Mouse (Mus musculus): ENCODE measurements around the gene Ccdc9. TPM values are rescaled to one million over a fixed set of nuclear protein-coding genes. Genes with fewer than 3 reads are reported as not detected.

The Ccdc9 gene
- total and polyA plus RNA-seq, 3 experiments = 32.0 to 81.0 (median 47.6) TPM

- TF ChIP-seq JUN (IDR thresholded peaks at IDR 0.05; ENCODE audit: insufficient read depth, low read depth, low read length) (no peak), NRF1 (IDR thresholded peaks at IDR 0.05; ENCODE audit: low read depth, low read length) (no peak), CHD1 (IDR thresholded peaks at IDR 0.05; ENCODE audit: low read depth, low read length) (peak; percentile 30), ELF1 (IDR thresholded peaks at IDR 0.05; ENCODE audit: low read depth, low read length) (no peak)
These were observed 24.2 kb upstream of the Ccdc9 start (continued) for GRCm38 (mm10) chr7:16310521-16311452.

- H3K36me3 ChIP-seq (replicated peaks in 1 of 2; ENCODE audit: control insufficient read depth in 1 of 2, insufficient read depth in 1 of 2, low read length in 1 of 2) = peaks cover 9 to 13% of the 10 kb centered on the region in 2 experiments
- H3K27ac ChIP-seq (ENCODE audit: insufficient read depth, low read depth) = peak overlapping the region; percentile 99
- H3K79me2 ChIP-seq (replicated peaks; ENCODE audit: control insufficient read depth, extremely low read depth, insufficient read depth, poor library complexity, severe bottlenecking) = peaks cover 34% of the 10 kb centered on the region
- H3K9ac ChIP-seq (ENCODE audit: insufficient read depth, low read depth) = peak overlapping the region; percentile 100
- no peaks in the 10 kb centered on the region for H3K9me3 ChIP-seq (replicated peaks; ENCODE audit: low read length)
- dilution Hi-C loops (cut with MboI; ENCODE audit: extremely low pct_ligation_motif_present, extremely low pct_unique_long_range_greater_than_20kb, low sequenced_read_pairs) (no loop called here), in situ Hi-C loops (cut with MboI; ENCODE audit: low pct_ligation_motif_present, low pct_unique_long_range_greater_than_20kb, low sequenced_read_pairs) (no loop called here)
- H3K27me3 ChIP-seq (replicated peaks) = no peaks in the 10 kb centered on the region
- peak overlapping the region; percentile 98 to 100 (median 99) for H3K4me3 ChIP-seq (replicated peaks in 1 of 3; ENCODE audit: low read depth in 2 of 3, low read length in 2 of 3, poor library complexity in 1 of 3)
- peaks cover 7 to 45% of the 10 kb centered on the region in 2 experiments; a peak in 3 of 4 replicates for H3K4me1 ChIP-seq (ENCODE audit: control insufficient read depth in 1 of 2, insufficient read depth in 2 of 2)
- DNase-seq (ENCODE audit: extremely low read depth) = peak; percentile 92
- no peak overlapping the region for H3K4me2 ChIP-seq (ENCODE audit: insufficient read depth, low read depth, poor library complexity, severe bottlenecking)
- TF ChIP-seq JUN (IDR thresholded peaks at IDR 0.05; ENCODE audit: insufficient read depth, low read depth, low read length) (no peak), SIN3A (IDR thresholded peaks at IDR 0.05; ENCODE audit: low read length) (peak; percentile 98), UBTF (IDR thresholded peaks at IDR 0.05; ENCODE audit: low read depth, low read length) (0 out of 2 replicates have a peak, but pooled peaks have one; percentile 23), POLR2A (IDR thresholded peaks at IDR 0.05; ENCODE audit: low read depth, low read length) (peak; percentile 20; the same call in 1 of the 2 replicates), TBP (conservative IDR thresholded peaks at IDR 0.05; ENCODE audit: low read depth, low read length) (no peak), CHD1 (IDR thresholded peaks at IDR 0.05; ENCODE audit: low read depth, low read length) (no peak), GABPA (IDR thresholded peaks at IDR 0.05; ENCODE audit: insufficient replicate concordance, low read depth, low read length) (no peak), E2F4 (IDR thresholded peaks at IDR 0.05; ENCODE audit: insufficient replicate concordance, low read depth, low read length) (no peak), MEF2A (IDR thresholded peaks at IDR 0.05; ENCODE audit: borderline replicate concordance, low read depth, low read length) (peak; percentile 68), PAX5 (IDR thresholded peaks at IDR 0.05; ENCODE audit: low read length) (no peak), JUND (conservative IDR thresholded peaks at IDR 0.05; ENCODE audit: low read depth, low read length) (no peak), NRF1 (IDR thresholded peaks at IDR 0.05; ENCODE audit: low read depth, low read length) (no peak), KAT2A (IDR thresholded peaks at IDR 0.05; ENCODE audit: insufficient replicate concordance, low read length) (no peak), MAZ (IDR thresholded peaks at IDR 0.05; ENCODE audit: low read depth, low read length) (peak; percentile 72), RAD21 (IDR thresholded peaks at IDR 0.05; ENCODE audit: low read depth, low read length) (peak; percentile 13), MAFK (IDR thresholded peaks at IDR 0.05; ENCODE audit: insufficient replicate concordance, low read length) (no peak), USF1 (IDR thresholded peaks at IDR 0.05; ENCODE audit: low read depth, low read length) (no peak), SMC3 (IDR thresholded peaks at IDR 0.05; ENCODE audit: low read depth, low read length) (peak; percentile 74), BHLHE40 (IDR thresholded peaks at IDR 0.05; ENCODE audit: low read depth, low read length) (peak; percentile 76; the same call in 1 of the 2 replicates), MAX (IDR thresholded peaks at IDR 0.05; ENCODE audit: low read length) (peak; percentile 72; the same call in 1 of the 2 replicates), POLR2AphosphoS2 (IDR thresholded peaks at IDR 0.05; ENCODE audit: low read depth, low read length) (no peak), IRF4 (IDR thresholded peaks at IDR 0.05; ENCODE audit: low read depth, low read length) (peak; percentile 87), ZKSCAN1 (IDR thresholded peaks at IDR 0.05; ENCODE audit: borderline replicate concordance, low read depth, low read length) (0 out of 2 replicates have a peak, but pooled peaks have one; percentile 2), CTCF (conservative IDR thresholded peaks at IDR 0.05 in 1 of 2, IDR thresholded peaks at IDR 0.05 in 1 of 2; ENCODE audit: low read depth in 2 of 2, low read length in 2 of 2) (peak in 1 of 2 experiments; percentile 76; a peak in 2 of 4 replicates), CHD2 (IDR thresholded peaks at IDR 0.05; ENCODE audit: low read length) (peak; percentile 6; the same call in 1 of the 2 replicates), RCOR1 (conservative IDR thresholded peaks at IDR 0.05; ENCODE audit: low read depth, low read length) (no peak), MXI1 (IDR thresholded peaks at IDR 0.05; ENCODE audit: low read depth, low read length) (peak; percentile 88), EP300 (IDR thresholded peaks at IDR 0.05; ENCODE audit: low read length) (peak; percentile 22; the same call in 1 of the 2 replicates), ZNF384 (IDR thresholded peaks at IDR 0.05; ENCODE audit: low read depth, low read length) (no peak), TCF12 (IDR thresholded peaks at IDR 0.05; ENCODE audit: low read depth, low read length) (peak; percentile 87; the same call in 1 of the 2 replicates), NELFE (IDR thresholded peaks at IDR 0.05; ENCODE audit: low read depth, low read length) (no peak), ELF1 (IDR thresholded peaks at IDR 0.05; ENCODE audit: low read depth, low read length) (no peak; the same call in 1 of the 2 replicates), HCFC1 (IDR thresholded peaks at IDR 0.05; ENCODE audit: low read depth, low read length) (peak; percentile 36; the same call in 1 of the 2 replicates), ZMIZ1 (IDR thresholded peaks at IDR 0.05; ENCODE audit: low read depth, low read length) (no peak)
These were observed 23.5 kb upstream of the Ccdc9 start for GRCm38 (mm10) chr7:16310020-16310520.
